Mouse (Mus musculus) forebrain, embryonic 10.5 days (tissue): Measurements from ENCODE around the gene Cmpk2. TPM values are rescaled to one million over a fixed set of nuclear protein-coding genes. Genes with fewer than 3 reads are reported as not detected.
A peak's percentile ranks its signal among the peaks of the same experiment; 100 is the strongest.

Experiments
- DNase-seq: peaks from one replicate; pipeline ENCODE4 v3.0.0-alpha.2; 2017; ENCODE audit warnings: low spot score; ENCODE audit errors: extremely low spot score
- H3K27ac ChIP-seq: fragments of 300-500 bp; sonication (generic); 2 replicates; pipeline ENCODE4 v1.5.1; 2016; ENCODE audit warnings: mild to moderate bottlenecking
- H3K27me3 ChIP-seq: fragments of 300-500 bp; sonication (generic); 2 replicates; pipeline ENCODE4 v1.6.1; 2016; ENCODE audit warnings: mild to moderate bottlenecking; ENCODE audit not compliant: poor library complexity, severe bottlenecking
- H3K36me3 ChIP-seq: fragments of 300-500 bp; sonication (generic); replicated peaks from 2 replicates; pipeline ENCODE4 v1.6.1; 2016; ENCODE audit warnings: mild to moderate bottlenecking, moderate library complexity
- H3K4me1 ChIP-seq: fragments of 300-500 bp; sonication (generic); 2 replicates; pipeline ENCODE4 v1.6.1; 2016
- H3K4me3 ChIP-seq: fragments of 300-500 bp; sonication (generic); 2 replicates; pipeline ENCODE4 v1.5.1; 2016; ENCODE audit warnings: mild to moderate bottlenecking, moderate library complexity
- H3K9me3 ChIP-seq: fragments of 300-500 bp; sonication (generic); 2 replicates; pipeline ENCODE4 v1.6.1; 2016; ENCODE audit warnings: mild to moderate bottlenecking, moderate library complexity
- WGBS: fragments of 180-500 bp; shearing (Covaris S2); methylation state at CpG from one replicate; pipeline ENCODE4 v1.1.7; 2016; 5-methylcytosine and 5-hydroxymethylcytosine counted together
- polyA plus RNA-seq: library from polyadenylated mRNA; unstranded; fragments of >200 nt; fragmentation: Nextera tagmentation; extraction: Ambion mirVana; gene quantifications from 2 replicates; pipeline ENCODE4 v1.2.1, GENCODE M21; 2016

Cmpk2 gene
- polyA plus RNA-seq, 1 experiment from 2014 or later = 4.2 TPM

GRCm38 (mm10) chr12:26488617-26489274 lies 19.7 kb downstream of the Cmpk2 start:
- H3K9me3 ChIP-seq = no peaks in the 10 kb centered on the region
- 42% methylated on average over 5 of the region's 5 CpGs for WGBS
- DNase-seq = no peak
- H3K27me3 ChIP-seq = peaks cover 30% of the 10 kb centered on the region
- peak overlapping the region; percentile 54; the same call in 1 of the 2 replicates for H3K27ac ChIP-seq
- H3K4me3 ChIP-seq = no peak overlapping the region
- H3K4me1 ChIP-seq = peaks cover 17% of the 10 kb centered on the region
- no peaks in the 10 kb centered on the region for H3K36me3 ChIP-seq

- no peaks in the 10 kb centered on the region for H3K9me3 ChIP-seq
- peaks cover 17% of the 10 kb centered on the region for H3K4me1 ChIP-seq
- DNase-seq = no peak
- H3K27me3 ChIP-seq = peaks cover 30% of the 10 kb centered on the region
- H3K36me3 ChIP-seq = no peaks in the 10 kb centered on the region
- H3K27ac ChIP-seq = no peak overlapping the region
- 91% methylated on average over 1 of the region's 1 CpGs for WGBS
- no peak overlapping the region for H3K4me3 ChIP-seq
Measured at GRCm38 (mm10) chr12:26489942-26490341, 20.9 kb downstream of the Cmpk2 start.

- whole genome bisulfite sequencing = 80% methylated on average over 3 of the region's 3 CpGs
- H3K36me3 ChIP-seq = no peaks in the 10 kb centered on the region
- no peaks in the 10 kb centered on the region for H3K27me3 ChIP-seq
- no peaks in the 10 kb centered on the region for H3K9me3 ChIP-seq
- H3K4me1 ChIP-seq = no peaks in the 10 kb centered on the region
- no peak overlapping the region for H3K27ac ChIP-seq
- H3K4me3 ChIP-seq = no peak overlapping the region
- DNase-seq = no peak
Measured at GRCm38 (mm10) chr12:26501042-26501441, 32.0 kb downstream of the Cmpk2 start.

- Histone ChIP-seq H3K36me3 (no peaks in the 10 kb centered on the region), H3K27me3 (no peaks in the 10 kb centered on the region), H3K9me3 (no peaks in the 10 kb centered on the region), H3K4me1 (peaks cover 5% of the 10 kb centered on the region), H3K27ac (no peak overlapping the region), H3K4me3 (no peak overlapping the region)
- no peak for DNase-seq
- WGBS = 90% methylated on average over 4 of the region's 4 CpGs
Measured at GRCm38 (mm10) chr12:26510971-26511370, 42.0 kb downstream of the Cmpk2 start.

- peaks cover 5% of the 10 kb centered on the region for H3K4me1 ChIP-seq
- no peaks in the 10 kb centered on the region for H3K36me3 ChIP-seq
- 79% methylated on average over 3 of the region's 3 CpGs for WGBS
- no peaks in the 10 kb centered on the region for H3K9me3 ChIP-seq
- H3K27ac ChIP-seq = no peak overlapping the region
- DNase-seq = no peak
- H3K27me3 ChIP-seq = no peaks in the 10 kb centered on the region
- H3K4me3 ChIP-seq = no peak overlapping the region
Measured at GRCm38 (mm10) chr12:26518206-26518605, 49.2 kb downstream of the Cmpk2 start.

GRCm38 (mm10) chr12:26524943-26525697 lies 56.1 kb downstream of the Cmpk2 start:
- no peak overlapping the region for H3K27ac ChIP-seq
- DNase-seq = no peak
- no peaks in the 10 kb centered on the region for H3K27me3 ChIP-seq
- H3K4me3 ChIP-seq = no peak overlapping the region
- H3K4me1 ChIP-seq = no peaks in the 10 kb centered on the region
- WGBS = 83% methylated on average over 3 of the region's 3 CpGs
- H3K9me3 ChIP-seq = no peaks in the 10 kb centered on the region; the same call in 1 of the 2 replicates
- H3K36me3 ChIP-seq = no peaks in the 10 kb centered on the region

GRCm38 (mm10) chr12:26525698-26526026 lies 56.7 kb downstream of the Cmpk2 start:
- 78% methylated on average over 5 of the region's 5 CpGs for WGBS
- DNase-seq = no peak

More at GRCm38 (mm10) chr12:26525698-26526026, 56.7 kb downstream of the Cmpk2 start:
- Histone ChIP-seq H3K27me3 (no peaks in the 10 kb centered on the region), H3K4me3 (no peak overlapping the region), H3K9me3 (no peaks in the 10 kb centered on the region; the same call in 1 of the 2 replicates), H3K27ac (no peak overlapping the region), H3K4me1 (no peaks in the 10 kb centered on the region), H3K36me3 (no peaks in the 10 kb centered on the region)

Other genes starting within 250 kb of the Cmpk2 start
- gene Rnf144a, start 54.0 kb upstream of the Cmpk2 start, polyA plus RNA-seq = 40.8 and 41.1 TPM in 2 replicates
- gene Rsad2, start 12.8 kb upstream of the Cmpk2 start, polyA plus RNA-seq = 0.12 and 0.14 TPM in 2 replicates